ENCODE assay signal across 31 mouse cellular contexts in genomic region chr4:78234681-78235080, GRCm38 (mm10). TPM values are rescaled to one million over a fixed set of nuclear protein-coding genes. Genes with fewer than 3 reads are reported as not detected.
DNase-seq lines count a peak whose midpoint lies in the region; ATAC-seq lines count a peak whose summit lies in the region.
"Had no signal": no experiment of that assay in that cellular context is flagged by ENCODE, and none has a peak within 500 bp of the region (broad histone marks: within the 10 kb centered on the region; RNA-seq: fewer than 3 reads in every experiment).

No protein-coding gene starts in this region.

- no peaks in the 10 kb centered on the region for H3K9me3 ChIP-seq in heart, embryonic 11.5 days (replicated peaks; ENCODE audit: control insufficient read depth, low read length)
- H3K9me3 ChIP-seq: embryonic facial prominence, embryonic 12.5 days; embryonic facial prominence, embryonic 15.5 days; heart, embryonic 13.5 days; hindbrain, embryonic 13.5 days had no signal

- no peak overlapping the region for H3K27ac ChIP-seq in heart, embryonic 11.5 days (ENCODE audit: low read depth, low read length)
- H3K27ac ChIP-seq: embryonic facial prominence, embryonic 12.5 days; embryonic facial prominence, embryonic 15.5 days; gastrocnemius, adult 2 months; heart, embryonic 13.5 days; hindbrain, embryonic 13.5 days; hindbrain, postnatal 0 days had no signal

- peak; percentile 24 for DNase-seq in adrenal gland, adult 2 months
- DNase-seq in adrenal gland, postnatal 4 days (ENCODE audit: low spot score in 2 of 2): no peak
- peak; percentile 10 for DNase-seq in heart, postnatal 4 days
- DNase-seq in 3T3-L1 (ENCODE audit: low read depth, low spot score) (peak; percentile 67), NIH3T3 (ENCODE audit: low read depth) (peak; percentile 48)
- no peak for DNase-seq in left cerebral cortex, postnatal 4 days
- DNase-seq: B cell, adult 2 months; cerebellum, adult 11 months; cerebellum, adult 2 months; cerebellum, adult 9-11 months; cerebellum, postnatal 25 days; forebrain, postnatal 0 days; gastrocnemius, adult 2 months; gastrocnemius, postnatal 25 days; heart, adult 18-20 months; heart, postnatal 14 days; kidney, adult 18-20 months; kidney, adult 9 months had no signal

- H3K4me3 ChIP-seq in heart, embryonic 11.5 days (ENCODE audit: low read depth, low read length): no peak overlapping the region
- H3K4me3 ChIP-seq: embryonic facial prominence, embryonic 12.5 days; embryonic facial prominence, embryonic 15.5 days; gastrocnemius, adult 2 months; heart, embryonic 13.5 days; hindbrain, embryonic 13.5 days had no signal

- no peaks in the 10 kb centered on the region for H3K36me3 ChIP-seq in heart, embryonic 11.5 days (ENCODE audit: control insufficient read depth, insufficient read depth, low read length)
- H3K36me3 ChIP-seq: embryonic facial prominence, embryonic 12.5 days; embryonic facial prominence, embryonic 15.5 days; heart, embryonic 13.5 days; hindbrain, embryonic 13.5 days had no signal

- no peaks in the 10 kb centered on the region for H3K4me1 ChIP-seq in heart, embryonic 11.5 days (ENCODE audit: control insufficient read depth, insufficient read depth, low read length)
- H3K4me1 ChIP-seq: embryonic facial prominence, embryonic 12.5 days; embryonic facial prominence, embryonic 15.5 days; heart, embryonic 13.5 days; hindbrain, embryonic 13.5 days had no signal

- no peaks in the 10 kb centered on the region for H3K27me3 ChIP-seq in heart, embryonic 11.5 days (ENCODE audit: control insufficient read depth, insufficient read depth, low read length)
- H3K27me3 ChIP-seq: embryonic facial prominence, embryonic 12.5 days; embryonic facial prominence, embryonic 15.5 days; heart, embryonic 13.5 days; hindbrain, embryonic 13.5 days had no signal

- WGBS in heart, embryonic 11.5 days (ENCODE audit: insufficient replicate concordance): 79% methylated on average over 1 of the region's 1 CpGs

- no peak for ATAC-seq in heart, embryonic 11.5 days (replicated peaks; ENCODE audit: insufficient number of reproducible peaks, low FRiP score, low TSS enrichment)
- no peak for ATAC-seq in CD4-positive, CD25-positive, alpha-beta regulatory T cell, adult 4 months
- ATAC-seq: forebrain, embryonic 14.5 days; forebrain, postnatal 0 days; hindbrain, postnatal 0 days; inflammation-experienced regulatory T-cells, adult 6 months; intestine, embryonic 16.5 days had no signal

- no peak overlapping the region for H3K4me2 ChIP-seq in heart, embryonic 11.5 days
- H3K4me2 ChIP-seq: embryonic facial prominence, embryonic 12.5 days; embryonic facial prominence, embryonic 15.5 days; heart, embryonic 13.5 days; hindbrain, embryonic 13.5 days had no signal

- no peak overlapping the region for H3K9ac ChIP-seq in heart, embryonic 11.5 days (ENCODE audit: low read depth, low read length)
- H3K9ac ChIP-seq: embryonic facial prominence, embryonic 12.5 days; embryonic facial prominence, embryonic 15.5 days; forebrain, postnatal 0 days; heart, embryonic 13.5 days; hindbrain, embryonic 13.5 days had no signal

- intact Hi-C loops in left cerebral cortex, postnatal 4 days (cut with DNase I): no loop called here

RNA-seq across cellular contexts. Expression of gene Ptprd, which starts 22.9 kb away (rescaled TPM):
- total RNA-seq in adrenal gland, adult 2 months (2021): 10 to 100 TPM; 79.1 to 91.9 TPM
- 4.2 and 6.2 TPM in 2 replicates for polyA plus RNA-seq in adrenal gland, adult 2 months (2012; rRNA removed)
- total RNA-seq in adrenal gland, postnatal 4 days (2021): 100 to 1,000 TPM; 107 to 116 TPM
- total RNA-seq in heart, postnatal 4 days (2021): 10 to 100 TPM; 42.8 to 45.5 TPM
- polyA plus RNA-seq in heart, embryonic 11.5 days (2014; fragmentation: Nextera tagmentation; extraction: Ambion mirVana): 12.4 and 14.0 TPM in 2 replicates
- under 1 TPM in 1 of 2 experiments, not detected in 1; 0.39 TPM for polyA plus RNA-seq in CD4-positive, CD25-positive, alpha-beta regulatory T cell, adult 4 months (2017; shearing (Covaris generic))
- 100 to 1,000 TPM; 386 to 447 TPM for total RNA-seq in left cerebral cortex, postnatal 4 days (2021)
- total RNA-seq: common myeloid progenitor, adult 5-6 weeks; hematopoietic stem cell, adult 5-6 weeks; MEL had no signal

Comparison
In these comparisons a context has a peak if more than half of its experiments do, and no peak if none do; other contexts are left out.
1. DNase-seq: peak in adrenal gland, adult 2 months (single experiment), heart, postnatal 4 days (single experiment), 3T3-L1 (single experiment) and NIH3T3 (single experiment); none in adrenal gland, postnatal 4 days (0 of 2) and left cerebral cortex, postnatal 4 days (single experiment).